Mouse (Mus musculus) midbrain, postnatal 0 days (tissue): ENCODE results near the gene Brip1. TPM values are rescaled to one million over a fixed set of nuclear protein-coding genes. Genes with fewer than 3 reads are reported as not detected.

Experiments
- ATAC-seq: fragments of 200-750 bp; cut with Nextera tagmentation; 2 replicates; pipeline ENCODE4 v1.8.0; 2017; ENCODE audit warnings: moderate number of reproducible peaks, mild to moderate bottlenecking, moderate TSS enrichment, moderate library complexity; ENCODE audit not compliant: low FRiP score
- DNase-seq: peaks from one replicate; pipeline ENCODE4 v3.0.0-alpha.2; 2015; ENCODE audit warnings: low spot score
- H3K27ac ChIP-seq: fragments of 300-500 bp; sonication (generic); 2 replicates; pipeline ENCODE4 v1.5.1; 2014; ENCODE audit warnings: low read depth, mild to moderate bottlenecking, low read length, mixed read lengths
- H3K27me3 ChIP-seq: fragments of 300-500 bp; sonication (generic); 2 replicates; pipeline ENCODE4 v1.6.1; 2014; ENCODE audit warnings: low read length, control low read depth, mixed read lengths; ENCODE audit not compliant: insufficient read depth
- H3K36me3 ChIP-seq: fragments of 300-500 bp; sonication (generic); 2 replicates; pipeline ENCODE4 v1.6.1; 2014; ENCODE audit warnings: low read length, control low read depth, mixed read lengths; ENCODE audit not compliant: insufficient read depth
- H3K4me1 ChIP-seq: fragments of 300-500 bp; sonication (generic); 2 replicates; pipeline ENCODE4 v1.6.1; 2014; ENCODE audit warnings: mild to moderate bottlenecking, control low read depth, antibody characterized with exemption, low read length, mixed read lengths; ENCODE audit not compliant: insufficient read depth
- H3K4me2 ChIP-seq: fragments of 300-500 bp; sonication (generic); 2 replicates; pipeline ENCODE4 v1.6.1; 2014; ENCODE audit warnings: low read depth, mild to moderate bottlenecking, low read length, mixed read lengths; ENCODE audit not compliant: poor library complexity, severe bottlenecking
- H3K4me3 ChIP-seq: fragments of 300-500 bp; sonication (generic); 2 replicates; pipeline ENCODE4 v1.5.1; 2014; ENCODE audit warnings: low read depth, mild to moderate bottlenecking, low read length, moderate library complexity
- H3K9ac ChIP-seq: fragments of 300-500 bp; sonication (generic); replicated peaks from 2 replicates; pipeline ENCODE4 v1.6.1; 2014; ENCODE audit warnings: mild to moderate bottlenecking, low read length, moderate library complexity, mixed read lengths; ENCODE audit not compliant: poor library complexity, severe bottlenecking
- H3K9me3 ChIP-seq: fragments of 300-500 bp; sonication (generic); 2 replicates; pipeline ENCODE4 v1.6.1; 2016; ENCODE audit warnings: low read length, control low read depth
- CTCF ChIP-seq: IDR thresholded peaks from 2 replicates; pipeline ENCODE4 v1.5.1; 2016; ENCODE audit warnings: antibody characterized with exemption, mild to moderate bottlenecking
- WGBS: fragments of 180-500 bp; shearing (Covaris S2); extraction: QIAGEN DNeasy Blood & Tissue Kit; methylation state at CpG from one replicate; pipeline ENCODE4 v1.1.7; 2014; 5-methylcytosine and 5-hydroxymethylcytosine counted together
- polyA plus RNA-seq: library from polyadenylated mRNA; unstranded; fragments of >200 nt; fragmentation: Nextera tagmentation; extraction: Ambion mirVana; gene quantifications from 2 replicates; pipeline ENCODE4 v1.2.1, GENCODE M21; 2015
- total RNA-seq: library from RNA; depleted of rRNA; stranded (reverse); fragments of >200 nt; gene quantifications from 2 replicates; pipeline ENCODE4 v1.2.3, GENCODE M21; 2014; rRNA removed

The Brip1 gene
- total RNA-seq (0.28 and 0.38 TPM in 2 replicates), polyA plus RNA-seq (0.31 and 0.71 TPM in 2 replicates)

GRCm38 (mm10) chr11:86201037-86201786 lies at the start of gene Brip1:
Gene Brip1, minus strand, starts transcription at chr11:86201193.
- TF ChIP-seq CTCF = peak; percentile 57
- H3K36me3 ChIP-seq = 0 out of 2 replicates have a peak, but pooled peaks cover 3% of the 10 kb centered on the region
- peak within 1 kb of the TSS; percentile 39; the same call in 1 of the 2 replicates for H3K27ac ChIP-seq
- peak within 1 kb of the TSS; percentile 57 for H3K9ac ChIP-seq
- 0 out of 2 replicates have a peak, but pooled peaks cover 2% of the 10 kb centered on the region for H3K4me1 ChIP-seq
- H3K4me2 ChIP-seq = peak within 1 kb of the TSS; percentile 79
- 0 out of 2 replicates have a peak, but pooled peaks cover 4% of the 10 kb centered on the region for H3K9me3 ChIP-seq
- peak; percentile 98 for ATAC-seq
- WGBS = under 1% methylated on average over 60 of the region's 60 CpGs
- peak; percentile 97 for DNase-seq
- H3K4me3 ChIP-seq = peak within 1 kb of the TSS; percentile 61
- no peaks in the 10 kb centered on the region for H3K27me3 ChIP-seq

GRCm38 (mm10) chr11:86232446-86232845 lies 31.5 kb upstream of the Brip1 start:
- Histone ChIP-seq H3K27me3 (no peaks in the 10 kb centered on the region), H3K4me3 (no peak overlapping the region), H3K9ac (no peak overlapping the region), H3K4me2 (no peak overlapping the region), H3K27ac (no peak overlapping the region), H3K9me3 (no peaks in the 10 kb centered on the region), H3K4me1 (no peaks in the 10 kb centered on the region), H3K36me3 (peaks cover 35% of the 10 kb centered on the region)
- TF ChIP-seq CTCF = no peak
- ATAC-seq = no peak
- DNase-seq = no peak
- WGBS = 91% methylated on average over 4 of the region's 4 CpGs

- ATAC-seq (no peak), DNase-seq (no peak)
- TF ChIP-seq CTCF = no peak
- no peak overlapping the region for H3K4me2 ChIP-seq
- no peak overlapping the region for H3K9ac ChIP-seq
- H3K4me1 ChIP-seq = no peaks in the 10 kb centered on the region
- peaks cover 35% of the 10 kb centered on the region for H3K36me3 ChIP-seq
- H3K27me3 ChIP-seq = no peaks in the 10 kb centered on the region
- H3K4me3 ChIP-seq = no peak overlapping the region
- H3K9me3 ChIP-seq = no peaks in the 10 kb centered on the region
- no peak overlapping the region for H3K27ac ChIP-seq
- WGBS = 96% methylated on average over 13 of the region's 13 CpGs
Observed at GRCm38 (mm10) chr11:86231781-86232350, 30.9 kb upstream of the Brip1 start.

GRCm38 (mm10) chr11:86226646-86227180 lies 25.7 kb upstream of the Brip1 start:
- H3K4me2 ChIP-seq = no peak overlapping the region
- TF ChIP-seq CTCF = no peak
- ATAC-seq = no peak
- no peaks in the 10 kb centered on the region for H3K9me3 ChIP-seq
- WGBS = 91% methylated on average over 8 of the region's 8 CpGs
- no peak overlapping the region for H3K4me3 ChIP-seq
- H3K36me3 ChIP-seq = peaks cover 30% of the 10 kb centered on the region
- no peak overlapping the region for H3K27ac ChIP-seq
- no peak for DNase-seq
- no peaks in the 10 kb centered on the region for H3K4me1 ChIP-seq
- no peaks in the 10 kb centered on the region for H3K27me3 ChIP-seq
- no peak overlapping the region for H3K9ac ChIP-seq

GRCm38 (mm10) chr11:86225761-86226160 lies 24.8 kb upstream of the Brip1 start:
- no peak overlapping the region for H3K9ac ChIP-seq
- H3K4me2 ChIP-seq = no peak overlapping the region
- H3K27ac ChIP-seq = no peak overlapping the region
- no peak for TF ChIP-seq CTCF
- ATAC-seq (no peak), DNase-seq (no peak)
- H3K4me3 ChIP-seq = no peak overlapping the region
- no peaks in the 10 kb centered on the region for H3K27me3 ChIP-seq
- 79% methylated on average over 4 of the region's 4 CpGs for WGBS
- no peaks in the 10 kb centered on the region for H3K9me3 ChIP-seq
- no peaks in the 10 kb centered on the region for H3K4me1 ChIP-seq
- peaks cover 23% of the 10 kb centered on the region; the same call in 1 of the 2 replicates for H3K36me3 ChIP-seq

- WGBS = 71% methylated on average over 1 of the region's 1 CpGs
- Histone ChIP-seq H3K9ac (no peak overlapping the region), H3K27ac (no peak overlapping the region), H3K4me1 (no peaks in the 10 kb centered on the region), H3K27me3 (no peaks in the 10 kb centered on the region), H3K9me3 (no peaks in the 10 kb centered on the region), H3K36me3 (peaks cover 5% of the 10 kb centered on the region), H3K4me3 (no peak overlapping the region), H3K4me2 (no peak overlapping the region)
- no peak for TF ChIP-seq CTCF
- no peak for DNase-seq
- ATAC-seq = no peak
Observed at GRCm38 (mm10) chr11:86211803-86212202, 10.8 kb upstream of the Brip1 start.
